Mouse (Mus musculus): ENCODE measurements at regions not wholly inside any gene's neighbourhood (a gene's known extent, or its start where the extent isn't known, plus 50 kb on each side); places are given as distances from the start of the nearest gene placed in this dataset.

DNA sequence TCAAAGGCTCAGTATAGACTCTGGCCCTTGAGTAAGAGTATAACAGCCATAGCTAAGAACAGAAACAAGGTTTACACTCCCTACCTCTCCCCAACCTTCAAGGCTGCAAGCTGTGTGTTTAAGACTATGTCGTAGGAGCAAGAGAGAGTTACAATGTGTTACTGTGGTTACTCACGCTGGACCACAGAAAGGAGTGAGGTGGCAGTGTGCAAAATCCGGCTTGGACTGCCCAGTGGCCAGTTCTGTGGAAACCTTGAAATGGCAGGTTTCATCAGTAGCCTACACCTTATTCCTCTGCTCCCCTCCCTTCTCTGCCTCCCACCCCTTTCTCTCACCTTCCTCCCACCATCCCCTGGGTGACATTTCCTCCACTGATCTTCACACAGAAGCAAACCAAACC is 114.3 kb upstream of the Ado start:
- TF ChIP-seq CTCF (IDR thresholded peaks at IDR 0.05; ENCODE audit: low read depth), result no peak
- TF ChIP-seq EP300 (IDR thresholded peaks at IDR 0.05; ENCODE audit: low read depth), result no peak

All from heart, postnatal 0 days (tissue).